Mouse (Mus musculus): ENCODE measurements at regions not wholly inside any gene's neighbourhood (a gene's known extent, or its start where the extent isn't known, plus 50 kb on each side); places are given as distances from the start of the nearest gene placed in this dataset.

DNA sequence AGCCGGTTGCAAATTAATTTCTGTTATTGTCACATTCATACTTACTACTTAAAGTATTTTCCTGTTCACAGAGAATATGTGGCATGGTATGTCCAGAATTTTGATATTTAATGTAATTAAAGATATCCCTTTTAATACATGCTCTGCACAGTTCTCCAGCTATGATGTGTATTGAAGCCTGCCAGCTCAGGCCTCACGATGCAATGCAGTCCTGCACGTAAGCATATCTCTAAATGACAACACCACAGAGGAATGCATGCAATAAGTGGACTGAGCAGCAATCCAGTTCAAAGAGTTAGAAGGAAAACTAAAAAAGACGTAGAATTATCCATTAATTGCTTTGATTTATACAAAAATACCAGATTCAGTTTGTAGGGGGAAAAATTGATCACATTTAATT is 373.4 kb downstream of the Ptprc start:
- no peak for ATAC-seq (ENCODE audit: low read depth)
- no peak overlapping the region for H3K4me3 ChIP-seq (ENCODE audit: low read depth, low read length)
- H3K4me1 ChIP-seq (ENCODE audit: control insufficient read depth, low read depth, low read length), result no peaks in the 10 kb centered on the region
- no peak overlapping the region for H3K4me2 ChIP-seq (ENCODE audit: low read depth, low read length)
- no peaks in the 10 kb centered on the region for H3K36me3 ChIP-seq (ENCODE audit: control insufficient read depth, insufficient read depth)
- H3K27ac ChIP-seq (ENCODE audit: low read length), result no peak overlapping the region
- no peaks in the 10 kb centered on the region for H3K9me3 ChIP-seq (replicated peaks; ENCODE audit: control insufficient read depth, low read length)
- no peak overlapping the region for H3K9ac ChIP-seq (ENCODE audit: low read depth, low read length)
- 61% methylated on average over 4 of the region's 4 CpGs for WGBS (ENCODE audit: insufficient replicate concordance)
- H3K27me3 ChIP-seq (ENCODE audit: control insufficient read depth, insufficient read depth, low read depth, low read length), result no peaks in the 10 kb centered on the region

DNA sequence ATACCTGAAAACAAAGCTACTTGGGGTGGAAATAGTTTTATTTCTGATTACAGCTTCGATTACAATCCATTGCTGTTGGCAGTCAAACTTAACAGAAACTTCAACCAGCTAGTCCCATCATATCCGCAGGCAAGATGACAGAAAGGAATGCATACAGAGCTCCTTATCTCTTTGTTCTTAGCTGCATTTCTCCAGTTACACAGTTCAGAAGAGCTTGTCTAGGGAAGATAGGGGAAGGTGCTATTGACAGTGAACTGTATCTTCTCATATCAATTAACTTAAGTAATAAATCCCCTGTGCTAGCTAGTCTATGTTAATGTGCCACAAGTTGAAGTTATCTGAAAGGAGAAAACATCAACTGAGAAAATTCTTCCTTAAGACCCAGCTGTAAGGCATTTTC is 374.8 kb downstream of the Ptprc start:
- Histone ChIP-seq H3K4me1 (ENCODE audit: control insufficient read depth, low read depth, low read length) (no peaks in the 10 kb centered on the region), H3K27ac (ENCODE audit: low read length) (no peak overlapping the region), H3K27me3 (ENCODE audit: control insufficient read depth, insufficient read depth, low read depth, low read length) (no peaks in the 10 kb centered on the region), H3K36me3 (ENCODE audit: control insufficient read depth, insufficient read depth) (no peaks in the 10 kb centered on the region), H3K9ac (ENCODE audit: low read depth, low read length) (no peak overlapping the region), H3K4me3 (ENCODE audit: low read depth, low read length) (no peak overlapping the region), H3K4me2 (ENCODE audit: low read depth, low read length) (no peak overlapping the region), H3K9me3 (replicated peaks; ENCODE audit: control insufficient read depth, low read length) (no peaks in the 10 kb centered on the region)
- WGBS (ENCODE audit: insufficient replicate concordance), result 32% methylated on average over 2 of the region's 2 CpGs
- ATAC-seq (ENCODE audit: low read depth), result no peak

DNA sequence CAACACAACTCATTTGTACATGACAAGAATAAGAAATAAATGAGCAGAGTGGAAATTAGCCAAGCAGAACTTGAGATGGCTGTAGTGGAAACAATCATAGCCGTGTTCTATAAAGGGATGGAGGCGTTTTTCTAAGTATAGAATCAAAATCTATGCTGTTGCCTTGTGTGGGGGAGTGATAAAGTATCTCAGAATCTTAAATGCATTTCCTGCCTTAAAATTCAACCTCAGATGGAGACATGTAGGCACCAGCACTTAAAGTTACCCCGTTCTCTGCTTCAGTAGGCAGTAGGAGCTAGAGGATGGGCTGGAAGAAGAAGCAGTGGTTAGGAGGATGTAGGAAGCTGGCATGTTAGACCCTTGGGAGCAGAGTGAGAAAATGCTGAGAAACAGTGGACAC is 386.7 kb downstream of the Ptprc start:
- ATAC-seq (ENCODE audit: low read depth), result no peak
- H3K27me3 ChIP-seq (ENCODE audit: control insufficient read depth, insufficient read depth, low read depth, low read length), result no peaks in the 10 kb centered on the region
- 39% methylated on average over 3 of the region's 3 CpGs for WGBS (ENCODE audit: insufficient replicate concordance)
- no peak overlapping the region for H3K9ac ChIP-seq (ENCODE audit: low read depth, low read length)
- no peak overlapping the region for H3K4me2 ChIP-seq (ENCODE audit: low read depth, low read length)
- no peak overlapping the region for H3K27ac ChIP-seq (ENCODE audit: low read length)
- no peak overlapping the region for H3K4me3 ChIP-seq (ENCODE audit: low read depth, low read length)
- no peaks in the 10 kb centered on the region for H3K9me3 ChIP-seq (replicated peaks; ENCODE audit: control insufficient read depth, low read length)
- H3K4me1 ChIP-seq (ENCODE audit: control insufficient read depth, low read depth, low read length), result no peaks in the 10 kb centered on the region
- H3K36me3 ChIP-seq (ENCODE audit: control insufficient read depth, insufficient read depth), result no peaks in the 10 kb centered on the region

DNA sequence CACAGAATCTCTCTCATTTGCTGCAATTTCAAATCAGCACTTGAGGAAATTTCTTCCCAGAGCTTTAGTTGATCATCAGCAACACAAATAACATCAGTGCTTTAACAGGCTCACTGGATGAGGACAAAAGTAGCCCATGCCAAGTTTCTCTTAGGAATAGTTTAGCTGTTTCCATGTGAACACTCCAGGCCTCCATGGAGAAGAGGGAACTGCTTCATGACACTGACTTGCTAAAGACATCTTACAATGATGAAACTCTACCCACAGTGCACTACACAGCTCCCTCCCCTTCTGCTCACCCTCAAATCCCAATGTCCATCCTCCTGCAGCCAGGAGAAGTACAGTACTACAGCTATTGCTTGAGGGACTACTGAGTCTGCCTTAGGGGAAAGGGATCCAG is 388.9 kb downstream of the Ptprc start:
- no peak for ATAC-seq (ENCODE audit: low read depth)
- no peaks in the 10 kb centered on the region for H3K36me3 ChIP-seq (ENCODE audit: control insufficient read depth, insufficient read depth)

DNA sequence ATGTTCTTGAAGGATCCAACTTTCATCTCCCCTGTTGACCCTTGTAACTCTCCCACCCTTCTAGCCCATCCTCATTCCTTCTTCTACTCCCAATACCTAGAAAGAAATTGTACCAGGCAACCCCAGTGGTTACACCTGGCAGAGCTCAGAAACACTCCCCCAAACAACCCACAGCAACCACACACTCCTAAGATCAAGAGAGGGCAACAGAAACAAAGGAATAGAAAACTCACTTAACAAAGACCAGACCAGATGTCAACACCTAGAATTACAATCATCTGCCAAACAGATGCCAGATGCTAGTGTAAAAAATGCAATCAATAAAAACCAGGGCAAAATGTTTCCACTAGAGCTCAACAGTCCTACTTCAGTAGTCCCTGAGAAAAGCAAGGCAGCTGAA is 400.9 kb downstream of the Ptprc start:
- H3K27ac ChIP-seq (ENCODE audit: low read length), result no peak overlapping the region
- H3K4me3 ChIP-seq (ENCODE audit: low read depth, low read length), result no peak overlapping the region
- no peaks in the 10 kb centered on the region for H3K9me3 ChIP-seq (replicated peaks; ENCODE audit: control insufficient read depth, low read length)
- H3K9ac ChIP-seq (ENCODE audit: low read depth, low read length), result no peak overlapping the region
- no peak overlapping the region for H3K4me2 ChIP-seq (ENCODE audit: low read depth, low read length)
- no peaks in the 10 kb centered on the region for H3K4me1 ChIP-seq (ENCODE audit: control insufficient read depth, low read depth, low read length)
- no peaks in the 10 kb centered on the region for H3K36me3 ChIP-seq (ENCODE audit: control insufficient read depth, insufficient read depth)
- ATAC-seq (ENCODE audit: low read depth), result no peak
- no peaks in the 10 kb centered on the region for H3K27me3 ChIP-seq (ENCODE audit: control insufficient read depth, insufficient read depth, low read depth, low read length)

More for the DNA sequence above, 388.9 kb downstream of the Ptprc start:
- H3K4me2 ChIP-seq (ENCODE audit: low read depth, low read length), result no peak overlapping the region
- H3K4me3 ChIP-seq (ENCODE audit: low read depth, low read length), result no peak overlapping the region
- H3K27me3 ChIP-seq (ENCODE audit: control insufficient read depth, insufficient read depth, low read depth, low read length), result no peaks in the 10 kb centered on the region
- no peaks in the 10 kb centered on the region for H3K4me1 ChIP-seq (ENCODE audit: control insufficient read depth, low read depth, low read length)
- H3K9ac ChIP-seq (ENCODE audit: low read depth, low read length), result no peak overlapping the region
- H3K9me3 ChIP-seq (replicated peaks; ENCODE audit: control insufficient read depth, low read length), result no peaks in the 10 kb centered on the region
- H3K27ac ChIP-seq (ENCODE audit: low read length), result no peak overlapping the region

DNA sequence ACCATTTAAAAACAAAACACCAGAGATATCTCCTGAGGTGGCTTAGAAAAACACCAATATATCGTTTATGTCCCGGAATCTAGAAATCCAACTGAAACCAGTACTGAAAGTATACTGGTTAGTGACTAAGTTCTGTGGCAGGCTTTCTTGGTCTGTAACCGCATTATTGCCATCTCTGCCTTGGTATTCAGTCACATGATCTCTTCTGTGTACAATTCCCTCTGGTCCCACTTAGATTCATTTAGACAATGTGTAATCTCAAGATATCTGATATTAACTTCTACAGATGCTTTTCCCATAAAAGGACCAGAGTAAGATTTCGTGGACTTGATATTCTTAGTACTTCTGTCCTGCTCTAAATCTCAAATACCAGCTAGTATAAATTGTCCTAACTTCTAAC is 414.7 kb downstream of the Ptprc start:
- ATAC-seq (ENCODE audit: low read depth), result no peak
- no peaks in the 10 kb centered on the region for H3K36me3 ChIP-seq (ENCODE audit: control insufficient read depth, insufficient read depth)
- H3K4me2 ChIP-seq (ENCODE audit: low read depth, low read length), result no peak overlapping the region
- 72% methylated on average over 4 of the region's 4 CpGs for WGBS (ENCODE audit: insufficient replicate concordance)
- H3K9me3 ChIP-seq (replicated peaks; ENCODE audit: control insufficient read depth, low read length), result no peaks in the 10 kb centered on the region
- no peak overlapping the region for H3K9ac ChIP-seq (ENCODE audit: low read depth, low read length)
- no peak overlapping the region for H3K4me3 ChIP-seq (ENCODE audit: low read depth, low read length)
- H3K27me3 ChIP-seq (ENCODE audit: control insufficient read depth, insufficient read depth, low read depth, low read length), result no peaks in the 10 kb centered on the region
- H3K4me1 ChIP-seq (ENCODE audit: control insufficient read depth, low read depth, low read length), result no peaks in the 10 kb centered on the region
- H3K27ac ChIP-seq (ENCODE audit: low read length), result no peak overlapping the region

DNA sequence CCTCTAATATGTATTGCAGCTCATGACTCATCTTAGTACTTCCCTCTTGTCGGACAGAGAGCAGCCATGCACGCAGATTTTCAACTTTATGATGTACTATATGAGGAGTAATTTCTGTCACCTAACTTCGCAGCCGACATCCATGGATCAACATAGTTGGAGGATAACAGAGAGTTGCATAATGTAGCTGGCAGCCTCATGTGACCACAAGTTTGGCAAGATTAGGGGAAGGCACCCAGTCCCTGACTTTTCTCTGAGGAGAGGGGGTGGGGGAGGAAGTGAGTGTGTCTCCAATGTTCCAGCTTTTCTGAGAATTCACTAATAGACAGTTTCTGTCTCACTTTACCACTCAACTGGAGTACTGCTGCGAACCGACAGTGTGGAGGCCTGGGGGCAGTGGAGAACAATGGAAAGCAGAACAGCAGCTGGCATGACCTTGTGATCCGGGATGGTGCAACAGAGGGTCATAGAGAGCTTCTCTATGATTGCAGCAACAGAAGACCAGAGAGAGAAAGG is 424.0 kb downstream of the Ptprc start:
- Histone ChIP-seq H3K4me3 (ENCODE audit: low read depth, low read length) (no peak overlapping the region), H3K4me1 (ENCODE audit: control insufficient read depth, low read depth, low read length) (no peaks in the 10 kb centered on the region), H3K27me3 (ENCODE audit: control insufficient read depth, insufficient read depth, low read depth, low read length) (no peaks in the 10 kb centered on the region), H3K27ac (ENCODE audit: low read length) (no peak overlapping the region), H3K36me3 (ENCODE audit: control insufficient read depth, insufficient read depth) (no peaks in the 10 kb centered on the region), H3K9ac (ENCODE audit: low read depth, low read length) (no peak overlapping the region), H3K9me3 (replicated peaks; ENCODE audit: control insufficient read depth, low read length) (no peaks in the 10 kb centered on the region), H3K4me2 (ENCODE audit: low read depth, low read length) (0 out of 2 replicates have a peak overlapping the region, but pooled peaks have one; percentile 13)
- WGBS (ENCODE audit: insufficient replicate concordance), result 43% methylated on average over 7 of the region's 7 CpGs
- peak; percentile 71 for ATAC-seq (ENCODE audit: low read depth)

DNA sequence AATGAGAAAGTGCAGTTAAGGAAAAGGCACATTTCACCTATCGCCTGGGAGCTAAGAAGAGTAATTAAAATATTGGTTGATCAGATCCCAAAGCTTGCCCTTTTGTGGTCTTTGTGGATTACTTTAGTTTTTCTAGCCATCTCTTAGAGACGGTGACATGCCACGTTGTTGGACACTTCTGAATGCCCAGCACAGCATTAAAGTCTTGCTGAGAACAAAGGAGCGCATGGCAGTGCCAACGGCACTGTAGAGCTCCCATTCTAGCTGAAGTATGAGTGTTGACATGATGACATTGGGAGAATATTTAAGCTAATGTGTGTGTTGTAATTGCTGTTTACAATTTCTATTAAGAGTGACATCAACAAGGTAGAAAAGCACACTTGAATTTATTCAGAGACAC is 424.6 kb downstream of the Ptprc start:
- no peaks in the 10 kb centered on the region for H3K4me1 ChIP-seq (ENCODE audit: control insufficient read depth, low read depth, low read length)
- no peaks in the 10 kb centered on the region for H3K36me3 ChIP-seq (ENCODE audit: control insufficient read depth, insufficient read depth)
- H3K4me2 ChIP-seq (ENCODE audit: low read depth, low read length), result no peak overlapping the region
- H3K27ac ChIP-seq (ENCODE audit: low read length), result no peak overlapping the region
- ATAC-seq (ENCODE audit: low read depth), result no peak
- WGBS (ENCODE audit: insufficient replicate concordance), result 73% methylated on average over 5 of the region's 5 CpGs
- H3K9me3 ChIP-seq (replicated peaks; ENCODE audit: control insufficient read depth, low read length), result no peaks in the 10 kb centered on the region
- H3K27me3 ChIP-seq (ENCODE audit: control insufficient read depth, insufficient read depth, low read depth, low read length), result no peaks in the 10 kb centered on the region
- H3K9ac ChIP-seq (ENCODE audit: low read depth, low read length), result no peak overlapping the region
- H3K4me3 ChIP-seq (ENCODE audit: low read depth, low read length), result no peak overlapping the region

DNA sequence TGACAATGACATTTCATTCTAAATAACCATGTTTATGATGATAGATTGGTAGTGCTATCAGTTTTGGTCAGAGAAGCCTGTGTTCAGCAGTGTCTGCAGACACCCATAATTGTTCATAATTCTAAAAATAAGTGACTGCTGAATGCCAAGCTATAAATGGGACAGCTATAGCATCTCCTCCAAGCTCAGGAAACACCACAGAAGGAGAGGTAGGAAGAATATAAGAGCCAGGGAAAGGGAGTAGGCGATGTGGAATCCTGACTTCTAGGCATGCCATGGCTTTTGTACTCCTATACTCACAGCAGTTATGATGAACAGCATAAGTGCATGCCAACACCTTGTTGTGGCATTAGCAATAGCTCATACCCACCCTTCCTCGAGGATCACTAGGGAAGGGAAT is 429.4 kb downstream of the Ptprc start:
- H3K27ac ChIP-seq (ENCODE audit: low read length), result no peak overlapping the region
- no peaks in the 10 kb centered on the region for H3K27me3 ChIP-seq (ENCODE audit: control insufficient read depth, insufficient read depth, low read depth, low read length)
- WGBS (ENCODE audit: insufficient replicate concordance), result 42% methylated on average over 2 of the region's 2 CpGs
- H3K4me1 ChIP-seq (ENCODE audit: control insufficient read depth, low read depth, low read length), result no peaks in the 10 kb centered on the region
- no peaks in the 10 kb centered on the region for H3K9me3 ChIP-seq (replicated peaks; ENCODE audit: control insufficient read depth, low read length)
- ATAC-seq (ENCODE audit: low read depth), result no peak
- no peak overlapping the region for H3K9ac ChIP-seq (ENCODE audit: low read depth, low read length)
- H3K4me2 ChIP-seq (ENCODE audit: low read depth, low read length), result no peak overlapping the region
- H3K36me3 ChIP-seq (ENCODE audit: control insufficient read depth, insufficient read depth), result no peaks in the 10 kb centered on the region
- no peak overlapping the region for H3K4me3 ChIP-seq (ENCODE audit: low read depth, low read length)

All from liver, embryonic 16.5 days (tissue).